Mouse (Mus musculus): Measurements from ENCODE around the gene Cplx3. TPM values are rescaled to one million over a fixed set of nuclear protein-coding genes. Genes with fewer than 3 reads are reported as not detected.

Gene Cplx3
- total and polyA plus RNA-seq, 3 experiments = not detected

GRCm38 (mm10) chr9:57655749-57656148 lies 49.7 kb upstream of the Cplx3 start (continued):
- TF ChIP-seq USF1 (IDR thresholded peaks at IDR 0.05; ENCODE audit: low read depth, low read length) (peak; percentile 97), RAD21 (IDR thresholded peaks at IDR 0.05; ENCODE audit: low read depth, low read length) (peak; percentile 100), MAZ (IDR thresholded peaks at IDR 0.05; ENCODE audit: low read depth, low read length) (peak; percentile 57; the same call in 1 of the 2 replicates), MXI1 (IDR thresholded peaks at IDR 0.05; ENCODE audit: low read depth, low read length) (peak; percentile 63; the same call in 1 of the 2 replicates), MYB (IDR thresholded peaks at IDR 0.05; ENCODE audit: low read depth, low read length) (peak; percentile 40; the same call in 1 of the 2 replicates), MAX (IDR thresholded peaks at IDR 0.05; ENCODE audit: low read length) (peak; percentile 80), ETS1 (IDR thresholded peaks at IDR 0.05; ENCODE audit: low read depth, low read length) (peak; percentile 49; the same call in 1 of the 2 replicates)

- TF ChIP-seq NRF1 (IDR thresholded peaks at IDR 0.05; ENCODE audit: insufficient read depth, low read depth, low read length, poor library complexity, severe bottlenecking) (no peak), TCF12 (IDR thresholded peaks at IDR 0.05; ENCODE audit: low read depth, low read length) (no peak), POLR2A (IDR thresholded peaks at IDR 0.05; ENCODE audit: control insufficient read depth in 1 of 2, insufficient read depth in 1 of 2, low read depth in 1 of 2, low read length in 2 of 2, poor library complexity in 1 of 2) (no peak), UBTF (IDR thresholded peaks at IDR 0.05; ENCODE audit: borderline replicate concordance, insufficient read depth, low read depth, low read length) (no peak), E2F4 (IDR thresholded peaks at IDR 0.05; ENCODE audit: borderline replicate concordance, low read depth, low read length) (no peak), USF2 (IDR thresholded peaks at IDR 0.05; ENCODE audit: borderline replicate concordance in 1 of 2, insufficient read depth in 1 of 2, low read depth in 1 of 2, low read length in 2 of 2) (no peak)
- H3K4me1 ChIP-seq (ENCODE audit: control insufficient read depth in 1 of 2, insufficient read depth in 2 of 2, low read length in 2 of 2) = peaks cover 2 to 14% of the 10 kb centered on the region in 2 experiments; a peak in 3 of 4 replicates
- peaks cover 0 to 12% of the 10 kb centered on the region in 2 experiments; a peak in 2 of 4 replicates for H3K36me3 ChIP-seq (ENCODE audit: control insufficient read depth in 1 of 2, insufficient read depth in 2 of 2, low read length in 2 of 2)
- no peak overlapping the region for H3K27ac ChIP-seq (ENCODE audit: control insufficient read depth, low read depth, low read length)
- no peaks in the 10 kb centered on the region for H3K79me2 ChIP-seq (ENCODE audit: control insufficient read depth, insufficient read depth, low read length, poor library complexity)
- no peak for DNase-seq (ENCODE audit: low read depth, low spot score)
- no peaks in the 10 kb centered on the region for H3K27me3 ChIP-seq (ENCODE audit: control insufficient read depth in 1 of 2, insufficient read depth in 2 of 2, low read length in 2 of 2)
- no peak overlapping the region for H3K4me3 ChIP-seq (ENCODE audit: control insufficient read depth in 1 of 2, insufficient read depth in 1 of 2, low read depth in 2 of 2, low read length in 2 of 2)
- no peak overlapping the region for H3K9ac ChIP-seq (ENCODE audit: control insufficient read depth, low read depth, low read length, poor library complexity, severe bottlenecking)
- H3K9me3 ChIP-seq (replicated peaks; ENCODE audit: insufficient read depth, low read length) = no peaks in the 10 kb centered on the region
Observed at GRCm38 (mm10) chr9:57654966-57655365, 48.9 kb upstream of the Cplx3 start.

GRCm38 (mm10) chr9:57653283-57653682 lies 47.2 kb upstream of the Cplx3 start, which contains the start of gene Csk:
TSS of gene Csk (minus strand) at chr9:57653631.
- DNase-seq (ENCODE audit: low read depth, low spot score) = no peak
- Histone ChIP-seq H3K9me3 (replicated peaks; ENCODE audit: insufficient read depth, low read length) (no peaks in the 10 kb centered on the region), H3K4me1 (ENCODE audit: control insufficient read depth in 1 of 2, insufficient read depth in 2 of 2, low read length in 2 of 2) (peaks cover 2 to 19% of the 10 kb centered on the region in 2 experiments; a peak in 3 of 4 replicates), H3K27ac (ENCODE audit: control insufficient read depth, low read depth, low read length) (no peak within 1 kb of the TSS), H3K36me3 (ENCODE audit: control insufficient read depth in 1 of 2, insufficient read depth in 2 of 2, low read length in 2 of 2) (peaks cover 0 to 14% of the 10 kb centered on the region in 2 experiments; a peak in 2 of 4 replicates), H3K79me2 (ENCODE audit: control insufficient read depth, insufficient read depth, low read length, poor library complexity) (no peaks in the 10 kb centered on the region), H3K27me3 (ENCODE audit: control insufficient read depth in 1 of 2, insufficient read depth in 2 of 2, low read length in 2 of 2) (no peaks in the 10 kb centered on the region), H3K9ac (ENCODE audit: control insufficient read depth, low read depth, low read length, poor library complexity, severe bottlenecking) (no peak within 1 kb of the TSS), H3K4me3 (ENCODE audit: control insufficient read depth in 1 of 2, insufficient read depth in 1 of 2, low read depth in 2 of 2, low read length in 2 of 2) (no peak within 1 kb of the TSS)
- TF ChIP-seq ZC3H11A (IDR thresholded peaks at IDR 0.05; ENCODE audit: low read depth, low read length) = no peak
- no peak for TF ChIP-seq NRF1 (IDR thresholded peaks at IDR 0.05; ENCODE audit: insufficient read depth, low read depth, low read length, poor library complexity, severe bottlenecking)
- no peak for TF ChIP-seq HCFC1 (IDR thresholded peaks at IDR 0.05; ENCODE audit: low read depth, low read length)
- no peak for TF ChIP-seq ELF1 (IDR thresholded peaks at IDR 0.05; ENCODE audit: low read depth, low read length)
- TF ChIP-seq RCOR1 (IDR thresholded peaks at IDR 0.05; ENCODE audit: low read depth, low read length) = no peak
- no peak for TF ChIP-seq CHD2 (IDR thresholded peaks at IDR 0.05; ENCODE audit: low read length)
- TF ChIP-seq RAD21 (IDR thresholded peaks at IDR 0.05; ENCODE audit: low read depth, low read length) = no peak
- TF ChIP-seq USF1 (IDR thresholded peaks at IDR 0.05; ENCODE audit: low read depth, low read length) = no peak
- TF ChIP-seq ETS1 (IDR thresholded peaks at IDR 0.05; ENCODE audit: low read depth, low read length) = no peak
- TF ChIP-seq SIN3A (IDR thresholded peaks at IDR 0.05; ENCODE audit: low read length) = no peak
- TF ChIP-seq MYC (IDR thresholded peaks at IDR 0.05; ENCODE audit: low read depth, low read length) = no peak
- no peak for TF ChIP-seq ZNF384 (IDR thresholded peaks at IDR 0.05; ENCODE audit: low read depth, low read length)
- TF ChIP-seq MAZ (IDR thresholded peaks at IDR 0.05; ENCODE audit: low read depth, low read length) = no peak
